Mouse (Mus musculus): ENCODE results near the gene Usp32.
A peak's percentile ranks its signal among the peaks of the same experiment; 100 is the strongest.
"Not testable (repeated sequence)": the region's sequence is repeated elsewhere in the genome, so short reads cannot be mapped to it uniquely, and the experiment has no call there.

The Usp32 gene

GRCm38 (mm10) chr11:85139581-85140540 lies at the start of gene Usp32:
Gene Usp32 (minus strand): TSS chr11:85140161.
- peak; percentile 98 for DNase-seq (ENCODE audit: low read depth, low spot score)

- no peak for DNase-seq (ENCODE audit: low read depth, low spot score)
These were observed 49.1 kb upstream of the Usp32 start for GRCm38 (mm10) chr11:85189110-85189509.

DNA sequence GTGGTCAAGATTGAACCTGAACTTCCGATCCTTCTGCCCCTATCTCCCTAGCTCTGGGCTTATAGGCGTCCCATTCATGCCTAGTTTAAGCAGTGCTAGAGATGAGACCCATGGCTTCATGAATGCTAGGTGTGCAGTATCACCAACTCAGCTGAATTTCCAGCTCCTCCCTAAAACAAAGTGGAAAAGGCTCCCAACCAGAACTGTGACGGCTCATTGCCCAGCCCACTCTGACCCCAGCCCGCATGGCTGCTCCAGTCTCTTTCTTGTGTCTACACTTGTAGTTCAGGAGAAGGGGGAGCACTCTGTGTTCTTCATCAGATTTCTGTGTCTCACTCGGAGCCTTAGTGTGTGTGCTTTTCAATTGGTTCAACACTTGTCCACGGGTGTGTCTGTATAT lies 44.9 kb upstream of the Usp32 start:
- no peak for DNase-seq (ENCODE audit: low read depth, low spot score)

- peak; percentile 46 for DNase-seq (ENCODE audit: low read depth, low spot score)
These were observed 44.1 kb upstream of the Usp32 start for GRCm38 (mm10) chr11:85184082-85184481.

- no peak for DNase-seq (ENCODE audit: low read depth, low spot score)
These were observed 43.4 kb upstream of the Usp32 start for GRCm38 (mm10) chr11:85183284-85183779.

GRCm38 (mm10) chr11:85182617-85183283 lies 42.8 kb upstream of the Usp32 start:
- peak; percentile 59 for DNase-seq (ENCODE audit: low read depth, low spot score)

DNA sequence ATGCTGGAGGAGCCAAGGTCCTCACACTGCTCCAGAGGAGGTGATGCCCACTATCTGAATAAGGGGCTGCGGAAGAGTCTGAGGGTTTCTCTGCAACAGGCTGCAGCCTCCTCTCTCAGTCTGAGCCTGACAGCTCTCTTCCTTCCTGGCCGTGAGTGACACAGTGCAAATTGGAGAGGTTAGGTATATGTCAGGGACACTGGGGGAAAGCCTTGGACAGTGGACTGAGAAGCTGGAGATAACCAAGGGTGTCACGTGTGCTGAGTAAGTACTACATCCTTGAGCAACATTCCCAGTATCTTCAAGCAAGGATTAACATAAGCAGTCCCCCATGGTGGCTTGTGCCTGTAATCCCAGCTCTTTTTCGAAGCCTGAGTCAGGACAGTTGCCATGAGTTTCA lies 38.5 kb upstream of the Usp32 start:
- DNase-seq (ENCODE audit: low read depth, low spot score): no peak

GRCm38 (mm10) chr11:85177761-85178160 lies 37.8 kb upstream of the Usp32 start:
- DNase-seq (ENCODE audit: low read depth, low spot score): no peak

- DNase-seq (ENCODE audit: low read depth, low spot score): no peak
These were observed 36.0 kb upstream of the Usp32 start for GRCm38 (mm10) chr11:85175941-85176340.

- no peak for DNase-seq (ENCODE audit: low read depth, low spot score)
These were observed 30.9 kb upstream of the Usp32 start for GRCm38 (mm10) chr11:85170833-85171232.

GRCm38 (mm10) chr11:85170058-85170740 lies 30.2 kb upstream of the Usp32 start, which contains the start of gene 1700125H20Rik:
Gene 1700125H20Rik (plus strand): TSS chr11:85170404.
- DNase-seq (ENCODE audit: low read depth, low spot score): peak; percentile 81

DNA sequence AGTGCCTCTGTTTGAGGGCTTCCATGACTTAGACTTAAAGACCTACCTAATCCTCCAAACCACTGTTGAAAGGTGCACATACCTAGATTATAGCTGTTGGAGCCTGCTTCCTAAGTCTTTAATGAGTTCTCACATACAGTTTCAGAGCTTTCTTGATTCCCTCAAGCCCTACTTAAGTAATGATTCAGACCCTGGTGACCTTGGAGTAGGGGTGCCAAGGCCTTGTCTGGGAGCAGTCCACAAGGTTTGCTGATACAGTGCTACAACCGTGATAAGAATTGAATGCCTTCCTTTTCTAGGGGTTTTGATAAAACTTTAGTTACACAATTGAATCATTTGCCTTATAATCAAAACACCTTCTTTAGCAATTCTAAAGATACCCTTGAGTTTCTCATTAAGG lies 27.5 kb upstream of the Usp32 start:
- DNase-seq (ENCODE audit: low read depth, low spot score): no peak

DNA sequence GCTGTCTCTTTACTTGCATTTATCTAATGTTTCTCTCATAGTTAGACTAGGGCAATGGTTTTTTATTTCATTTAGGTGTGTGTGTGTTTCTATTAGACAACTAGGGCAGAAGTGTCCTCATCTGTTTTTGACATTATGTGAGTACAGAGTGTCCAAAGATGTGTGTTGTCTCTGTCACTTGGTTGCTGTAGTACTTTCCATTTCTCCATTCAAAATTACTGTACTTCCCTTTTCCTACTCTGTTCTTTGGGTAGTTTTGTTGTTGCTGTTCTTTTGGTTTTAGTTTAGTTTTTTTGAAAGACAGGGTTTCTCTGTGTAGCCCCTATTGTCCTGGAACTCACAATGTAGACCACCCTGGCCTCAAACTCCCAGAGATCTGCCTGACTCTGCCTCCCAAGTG lies 24.4 kb upstream of the Usp32 start:
- no peak for DNase-seq (ENCODE audit: low read depth, low spot score)

DNA sequence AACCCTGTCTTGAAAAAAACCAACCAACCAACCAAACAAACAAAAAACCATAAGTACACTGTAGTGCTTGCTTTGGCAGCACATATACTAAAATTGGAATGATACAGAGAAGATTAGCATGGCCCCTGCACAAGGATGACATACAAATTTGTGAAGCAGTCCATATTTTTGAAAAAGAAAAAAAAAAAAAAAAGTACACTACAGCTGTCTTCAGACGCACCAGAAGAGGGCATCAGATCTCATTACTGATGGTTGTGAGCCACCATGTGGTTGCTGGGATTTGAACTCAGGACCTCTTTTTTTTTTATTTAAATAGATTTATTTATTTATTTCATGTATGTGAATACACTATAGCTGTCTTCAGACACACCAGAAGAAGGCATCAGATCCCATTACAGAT lies 23.1 kb upstream of the Usp32 start:
- not testable (repeated sequence) for DNase-seq (ENCODE audit: low read depth, low spot score)

- no peak for DNase-seq (ENCODE audit: low read depth, low spot score)
These were observed 17.3 kb upstream of the Usp32 start for GRCm38 (mm10) chr11:85157301-85157700.

GRCm38 (mm10) chr11:85152256-85152930 lies 12.4 kb upstream of the Usp32 start:
- no peak for DNase-seq (ENCODE audit: low read depth, low spot score)

GRCm38 (mm10) chr11:85138776-85139474 lies 1.0 kb downstream of the Usp32 start:
- no peak for DNase-seq (ENCODE audit: low read depth, low spot score)

DNA sequence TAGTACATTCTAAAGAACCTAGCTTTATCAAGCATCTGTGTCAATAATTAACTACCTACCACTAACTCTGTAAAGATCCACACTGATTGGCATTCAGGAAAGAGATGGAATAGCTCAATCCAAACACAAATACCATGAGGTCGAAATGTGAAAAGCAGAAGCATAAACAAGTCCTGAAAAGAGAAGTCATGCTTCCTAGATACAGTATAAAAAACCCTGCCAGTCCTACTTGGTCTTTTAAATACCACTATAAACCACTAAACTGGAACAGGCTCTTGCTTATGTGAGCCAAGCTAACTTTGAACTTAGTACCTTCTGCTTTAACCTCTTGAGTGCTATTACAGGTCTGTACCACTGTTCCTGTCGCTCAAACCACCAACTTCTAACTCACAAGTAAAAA lies 8.4 kb downstream of the Usp32 start:
- no peak for DNase-seq (ENCODE audit: low read depth, low spot score)

DNA sequence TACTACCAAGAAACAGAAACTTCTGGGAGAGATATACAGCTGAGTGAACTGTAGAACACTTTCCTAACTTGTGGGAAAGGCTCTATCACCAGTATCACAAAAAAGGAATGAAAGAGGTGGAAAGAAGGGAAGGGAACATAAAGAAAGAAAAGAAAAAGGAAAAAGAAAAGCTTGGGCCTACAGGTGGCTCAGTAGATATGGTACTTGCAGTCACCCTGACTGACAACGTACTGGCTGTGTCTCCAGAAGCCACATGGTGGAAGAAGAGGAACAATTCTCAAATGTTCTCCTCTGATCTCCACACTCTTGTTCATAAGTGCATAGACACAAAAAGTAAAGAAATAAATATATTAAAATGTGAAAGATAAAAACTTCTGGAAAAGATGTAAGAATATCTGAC lies 11.1 kb downstream of the Usp32 start:
- DNase-seq (ENCODE audit: low read depth, low spot score): no peak

GRCm38 (mm10) chr11:85126257-85127102 lies 13.5 kb downstream of the Usp32 start:
- no peak for DNase-seq (ENCODE audit: low read depth, low spot score)
